Mouse (Mus musculus) T-helper 2 cell (primary cell): ENCODE results near the gene Ticam1.

Experiments
- in situ Hi-C: fragments of 300-600 bp; cut with MboI, MseI; formaldehyde crosslinking; loops from one replicate; pipeline ENCODE4 v1.15.1; 2025; ENCODE audit warnings: high pct_unique_total_duplicates

Ticam1 gene

GRCm38 (mm10) chr17:56276643-56277566 lies at the start of gene Ticam1:
Ticam1 (minus strand) TSS chr17:56276786.
- in situ Hi-C loops = no loop called here

- in situ Hi-C loops = no loop called here
Measured at GRCm38 (mm10) chr17:56325450-56326152, 49.0 kb upstream of the Ticam1 start, which contains the start of gene Kdm4b. Kdm4b (plus strand) TSS chr17:56326062.

GRCm38 (mm10) chr17:56324419-56324818 lies 47.8 kb upstream of the Ticam1 start:
- in situ Hi-C loops = loop anchor here (25.0 kb wide), 1 partner anchor 938 kb away; no protein-coding TSS in a partner anchor

DNA sequence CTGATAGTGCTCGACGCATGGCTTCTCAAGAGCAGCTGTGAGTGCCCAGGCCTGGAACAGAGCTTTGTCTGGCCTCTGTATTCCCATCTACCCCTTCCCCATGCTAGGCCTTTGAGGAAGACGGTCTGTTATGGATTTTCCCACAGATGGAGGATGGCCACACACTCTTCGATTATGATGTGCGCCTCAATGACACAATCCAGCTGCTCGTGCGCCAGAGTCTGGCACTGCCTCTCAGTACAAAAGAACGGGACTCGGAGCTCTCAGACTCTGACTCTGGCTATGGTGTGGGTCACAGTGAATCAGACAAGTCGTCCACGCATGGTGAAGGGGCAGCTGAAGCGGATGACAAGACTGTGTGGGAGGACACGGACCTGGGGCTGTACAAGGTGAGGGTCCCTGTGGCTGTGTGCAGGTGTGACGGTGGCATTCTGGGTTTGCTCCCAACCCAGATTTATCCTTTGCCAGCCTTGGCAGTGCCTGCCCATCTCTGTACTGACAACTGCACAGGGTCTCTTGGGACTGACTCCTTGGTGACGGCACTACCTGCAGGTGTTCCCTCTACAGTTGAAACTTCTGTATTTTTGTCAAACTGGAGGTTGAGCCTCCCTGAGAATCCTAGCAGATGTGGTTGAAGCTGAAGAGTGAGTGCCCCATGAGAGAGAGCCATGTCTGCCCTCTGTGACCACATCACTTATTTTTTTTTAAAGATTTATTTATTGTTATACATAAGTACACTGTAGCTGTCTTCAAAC lies 32.8 kb upstream of the Ticam1 start:
- in situ Hi-C loops = loop anchor here (25.0 kb wide), 1 partner anchor 953 kb away; no protein-coding TSS in a partner anchor

- in situ Hi-C loops = loop anchor here (25.0 kb wide), 1 partner anchor 954 kb away; no protein-coding TSS in a partner anchor
Measured at GRCm38 (mm10) chr17:56308088-56308487, 31.5 kb upstream of the Ticam1 start.

DNA sequence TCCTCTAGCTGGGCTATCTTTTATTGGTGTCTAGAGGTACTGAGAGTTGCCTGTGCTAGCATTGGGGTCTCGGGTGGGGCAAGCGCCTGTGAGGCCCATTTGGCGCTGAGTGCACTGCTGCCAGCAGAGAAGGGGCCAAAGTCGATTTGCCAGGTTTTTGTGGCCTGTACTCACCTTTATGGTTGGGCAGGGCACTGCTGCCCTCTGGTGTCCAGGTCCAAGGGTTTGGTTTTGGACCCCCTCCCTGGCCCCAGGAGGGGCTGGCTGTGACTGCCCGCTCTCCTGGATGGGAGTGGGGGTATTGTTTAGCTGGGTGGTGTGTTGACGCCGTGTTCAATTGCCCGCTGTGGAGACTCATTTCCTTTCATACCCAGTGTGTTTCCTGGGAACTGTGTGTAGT lies 29.2 kb upstream of the Ticam1 start:
- in situ Hi-C loops = loop anchor here (25.0 kb wide), 1 partner anchor 956 kb away; no protein-coding TSS in a partner anchor

GRCm38 (mm10) chr17:56305156-56305555 lies 28.6 kb upstream of the Ticam1 start:
- in situ Hi-C loops = loop anchor here (25.0 kb wide), 1 partner anchor 957 kb away; no protein-coding TSS in a partner anchor

- in situ Hi-C loops = loop anchor here (25.0 kb wide), 1 partner anchor 958 kb away; no protein-coding TSS in a partner anchor
Measured at GRCm38 (mm10) chr17:56304718-56305117, 28.1 kb upstream of the Ticam1 start.

GRCm38 (mm10) chr17:56303847-56304586 lies 27.4 kb upstream of the Ticam1 start:
- in situ Hi-C loops = loop anchor here (25.0 kb wide), 1 partner anchor 958 kb away; no protein-coding TSS in a partner anchor

- in situ Hi-C loops = loop anchor here (25.0 kb wide), 1 partner anchor 959 kb away; no protein-coding TSS in a partner anchor
Measured at GRCm38 (mm10) chr17:56303160-56303846, 26.7 kb upstream of the Ticam1 start, which contains the start of gene Uhrf1. Uhrf1 (plus strand) TSS chr17:56303321.

DNA sequence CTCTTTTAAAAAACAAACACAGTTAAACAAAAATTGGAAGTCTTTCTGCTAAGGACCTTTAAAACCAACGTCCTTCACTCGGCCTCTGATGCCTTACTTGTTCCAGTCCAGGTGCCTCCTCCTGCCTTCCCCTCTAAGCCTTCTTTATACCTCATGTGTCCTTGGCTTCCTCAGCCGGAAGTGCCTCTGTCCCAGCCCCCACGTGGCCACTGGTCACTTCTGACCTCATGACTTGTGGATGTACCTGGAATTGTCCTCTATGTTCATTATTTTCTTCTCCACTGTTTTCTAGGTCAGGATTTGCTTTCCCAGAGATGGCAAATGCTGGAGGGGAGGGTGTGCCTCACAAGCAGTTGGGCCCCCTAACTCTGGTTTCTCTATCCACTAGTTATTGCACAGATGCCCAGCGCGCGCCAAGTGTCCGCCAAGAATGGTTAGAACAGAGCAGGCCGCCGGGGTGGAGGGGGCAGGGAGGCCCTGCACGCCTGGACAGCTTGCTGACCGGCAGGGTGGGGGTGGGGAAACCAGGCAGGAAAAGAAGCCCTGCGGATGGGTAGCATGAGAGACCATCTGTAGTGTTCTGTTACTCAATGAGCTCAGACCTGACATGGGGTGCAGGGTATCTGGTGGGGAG lies 25.9 kb upstream of the Ticam1 start:
- in situ Hi-C loops = loop anchor here (25.0 kb wide), 1 partner anchor 960 kb away; no protein-coding TSS in a partner anchor

- in situ Hi-C loops = loop anchor here (25.0 kb wide), 1 partner anchor 962 kb away; no protein-coding TSS in a partner anchor
Measured at GRCm38 (mm10) chr17:56300186-56300585, 23.6 kb upstream of the Ticam1 start, which contains the start of gene Arrdc5. Arrdc5 (minus strand) TSS chr17:56300286.

DNA sequence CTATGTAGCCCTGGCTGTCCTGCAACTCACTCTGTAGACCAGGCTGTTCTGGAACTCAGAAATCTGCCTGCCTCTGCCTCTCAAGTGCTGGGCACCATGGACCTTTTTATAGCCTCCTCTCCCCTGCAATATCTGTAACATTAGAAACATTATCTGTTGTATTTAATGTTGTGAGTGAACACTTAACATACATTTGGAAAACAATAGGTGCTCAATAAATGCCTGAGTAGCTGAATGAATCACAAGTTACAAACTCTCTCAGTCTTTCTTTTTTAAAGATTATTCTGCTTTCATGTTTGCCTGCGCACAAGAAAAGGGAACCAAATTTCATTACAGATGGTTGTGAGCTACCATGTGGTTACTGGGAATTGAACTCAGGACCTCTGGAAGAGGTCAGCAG lies 21.7 kb upstream of the Ticam1 start:
- in situ Hi-C loops = no loop called here

GRCm38 (mm10) chr17:56296201-56296600 lies 19.6 kb upstream of the Ticam1 start:
- in situ Hi-C loops = no loop called here

DNA sequence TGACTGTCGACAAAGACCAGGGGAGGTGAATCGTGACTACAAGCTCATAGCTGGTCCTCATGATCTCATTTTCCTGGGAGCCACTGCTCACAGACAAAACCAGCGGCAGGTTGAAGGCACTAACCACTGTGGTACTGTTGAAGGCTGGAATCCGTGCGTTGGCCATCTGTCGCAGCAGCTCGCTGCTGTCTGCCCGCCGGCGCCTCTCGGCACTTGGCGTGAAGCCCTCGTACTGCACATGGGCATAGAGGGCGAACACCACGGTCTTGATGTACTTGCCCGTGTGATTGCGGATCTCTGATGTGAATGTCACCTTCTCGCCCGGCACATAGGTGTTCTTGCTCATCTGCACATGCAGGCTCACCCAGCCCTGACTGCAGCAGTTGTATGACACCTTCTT lies 17.7 kb upstream of the Ticam1 start:
- in situ Hi-C loops = no loop called here

DNA sequence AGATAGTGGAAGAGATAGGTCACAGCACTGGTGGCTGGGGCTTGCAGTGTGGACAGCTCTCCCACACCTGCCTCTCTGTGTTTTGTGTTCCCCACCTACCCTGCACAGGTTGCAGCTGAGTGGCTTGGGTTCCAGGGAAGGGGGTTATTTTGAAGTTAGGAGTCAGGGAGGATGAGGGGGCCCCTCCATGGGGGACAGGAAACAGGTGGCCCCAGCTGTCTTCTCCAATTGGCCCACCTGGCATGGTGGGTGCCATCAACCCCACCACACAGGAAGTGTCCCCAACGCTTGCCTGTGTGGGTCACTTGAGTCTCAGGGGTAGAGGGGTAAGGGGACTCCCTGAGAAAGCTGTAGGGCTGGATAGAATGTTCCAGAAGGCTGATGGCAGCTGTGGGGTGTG lies 16.7 kb upstream of the Ticam1 start:
- in situ Hi-C loops = no loop called here

GRCm38 (mm10) chr17:56292531-56293222 lies 16.1 kb upstream of the Ticam1 start, which contains the start of gene Plin3:
Plin3 (minus strand) TSS chr17:56292873.
- in situ Hi-C loops = no loop called here

DNA sequence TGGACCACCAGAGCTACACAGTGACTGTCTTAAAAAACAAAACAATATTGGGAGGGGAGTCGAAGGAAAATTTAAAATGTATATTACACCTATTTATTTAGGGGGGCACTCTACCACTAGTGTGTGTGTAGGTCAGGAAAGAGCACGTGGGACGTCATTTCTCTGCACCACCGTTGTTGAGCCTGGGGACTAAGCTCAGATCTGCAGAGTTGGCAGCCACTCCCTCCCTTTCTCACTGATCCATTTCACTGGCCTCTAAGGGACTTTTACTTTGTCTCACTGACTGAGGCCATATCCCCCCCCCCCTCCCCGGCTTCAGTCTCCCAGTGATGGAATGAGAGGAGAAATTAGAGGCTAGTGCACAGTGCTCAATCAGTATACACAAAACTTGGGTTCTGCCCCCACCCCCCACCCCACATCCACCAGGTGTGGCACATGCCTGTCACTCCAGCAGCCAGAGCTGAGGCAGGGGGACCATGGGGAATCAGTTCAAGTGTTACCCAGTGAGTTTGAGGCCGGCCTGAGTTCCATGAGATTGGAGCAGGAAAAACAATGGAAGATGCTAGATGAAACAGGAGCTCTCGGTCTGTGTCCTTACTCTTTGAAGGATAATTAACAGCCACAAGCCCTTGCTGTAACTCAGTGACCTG lies 15.4 kb upstream of the Ticam1 start:
- in situ Hi-C loops = no loop called here
